Comparison of ENCODE assay signal across 9 mouse cellular contexts in genomic region chr19:40225102-40225760, GRCm38 (mm10). TPM values are rescaled to one million over a fixed set of nuclear protein-coding genes. Genes with fewer than 3 reads are reported as not detected.
DNase-seq lines count a peak whose midpoint lies in the region; ATAC-seq and TF ChIP-seq lines count a peak whose summit lies in the region.
"Had no signal": no experiment of that assay in that cellular context is flagged by ENCODE, and none has a peak within 500 bp of the region (broad histone marks: within the 10 kb centered on the region; RNA-seq: fewer than 3 reads in every experiment).

No protein-coding gene starts in this region.

- H3K9me3 ChIP-seq in forebrain, embryonic 13.5 days (replicated peaks): no peaks in the 10 kb centered on the region
- no peaks in the 10 kb centered on the region for H3K9me3 ChIP-seq in hindbrain, embryonic 14.5 days (ENCODE audit: control insufficient read depth, low read length)
- H3K9me3 ChIP-seq: megakaryocyte, embryonic 14.5 days had no signal

- H3K36me3 ChIP-seq in heart, adult 2 months (ENCODE audit: control insufficient read depth, insufficient read depth, low read length): peaks cover 2% of the 10 kb centered on the region
- no peaks in the 10 kb centered on the region; the same call in 1 of the 2 replicates for H3K36me3 ChIP-seq in forebrain, embryonic 13.5 days (ENCODE audit: poor library complexity, severe bottlenecking)
- no peaks in the 10 kb centered on the region for H3K36me3 ChIP-seq in hindbrain, embryonic 14.5 days (replicated peaks; ENCODE audit: control insufficient read depth, insufficient read depth)

- intact Hi-C loops in heart, adult 2 months (cut with DNase I): loop anchor here (1.0 kb wide), 1 partner anchor 1243 kb away; no protein-coding TSS in a partner anchor
- intact Hi-C loops in heart, postnatal 25 days (cut with DNase I): loop anchor here (1.0 kb wide), 1 partner anchor 1243 kb away; no protein-coding TSS in a partner anchor

- 73% methylated on average over 5 of the region's 5 CpGs for WGBS in heart, adult 2 months
- 70% methylated on average over 5 of the region's 5 CpGs for WGBS in forebrain, embryonic 13.5 days
- 79% methylated on average over 5 of the region's 5 CpGs for WGBS in hindbrain, embryonic 14.5 days

- no peak overlapping the region for H3K27ac ChIP-seq in heart, adult 2 months
- no peak overlapping the region for H3K27ac ChIP-seq in forebrain, embryonic 13.5 days
- H3K27ac ChIP-seq in hindbrain, embryonic 14.5 days: no peak overlapping the region

- no peaks in the 10 kb centered on the region for H3K27me3 ChIP-seq in heart, adult 2 months (ENCODE audit: control insufficient read depth, insufficient read depth, low read length)
- H3K27me3 ChIP-seq in forebrain, embryonic 13.5 days: no peaks in the 10 kb centered on the region
- H3K27me3 ChIP-seq in hindbrain, embryonic 14.5 days (ENCODE audit: control insufficient read depth, insufficient read depth, low read length): no peaks in the 10 kb centered on the region
- H3K27me3 ChIP-seq: megakaryocyte, embryonic 14.5 days had no signal

- H3K4me2 ChIP-seq in forebrain, embryonic 13.5 days: no peak overlapping the region
- no peak overlapping the region for H3K4me2 ChIP-seq in hindbrain, embryonic 14.5 days (replicated peaks)

- H3K9ac ChIP-seq in heart, adult 2 months (ENCODE audit: low read depth, low read length): no peak overlapping the region
- H3K9ac ChIP-seq in forebrain, embryonic 13.5 days: no peak overlapping the region
- H3K9ac ChIP-seq in hindbrain, embryonic 14.5 days: no peak overlapping the region

- peak; percentile 98 for TF ChIP-seq CTCF in heart, adult 2 months (IDR thresholded peaks at IDR 0.05)

- H3K4me3 ChIP-seq in heart, adult 2 months: no peak overlapping the region
- no peak overlapping the region for H3K4me3 ChIP-seq in forebrain, embryonic 13.5 days
- no peak overlapping the region for H3K4me3 ChIP-seq in hindbrain, embryonic 14.5 days (replicated peaks; ENCODE audit: low read length)
- H3K4me3 ChIP-seq: megakaryocyte, embryonic 14.5 days had no signal

- TF ChIP-seq POLR2A in heart, adult 2 months (IDR thresholded peaks at IDR 0.05; ENCODE audit: insufficient read depth, low read depth, low read length): no peak

- TF ChIP-seq EP300 in heart, adult 2 months (IDR thresholded peaks at IDR 0.05; ENCODE audit: insufficient read depth, low read depth, low read length): peak; percentile 48; the same call in 1 of the 2 replicates

- H3K4me1 ChIP-seq in heart, adult 2 months (ENCODE audit: control insufficient read depth, insufficient read depth, low read length): no peaks in the 10 kb centered on the region; the same call in 1 of the 2 replicates
- H3K4me1 ChIP-seq in forebrain, embryonic 13.5 days: no peaks in the 10 kb centered on the region
- no peaks in the 10 kb centered on the region for H3K4me1 ChIP-seq in hindbrain, embryonic 14.5 days (replicated peaks; ENCODE audit: control insufficient read depth, insufficient read depth, low read length)

- H3K79me2 ChIP-seq in heart, adult 2 months (replicated peaks; ENCODE audit: control insufficient read depth, insufficient read depth, low read length): no peaks in the 10 kb centered on the region

- DNase-seq in heart, adult 2 months: peak; percentile 56 to 84
- DNase-seq in heart, postnatal 25 days (ENCODE audit: low spot score): no peak
- DNase-seq in c-Kit-positive CD71-positive TER-119-positive erythroid progenitor cells, embryonic 14.5 days (ENCODE audit: low spot score): peak; percentile 29
- peak; percentile 88 for DNase-seq in hindbrain, embryonic 14.5 days (ENCODE audit: low spot score)
- DNase-seq in layer of hippocampus, postnatal 25 days (ENCODE audit: extremely low spot score in 1 of 2, low spot score in 1 of 2): peak; percentile 73 to 95
- peak; percentile 73 to 88 for DNase-seq in right cerebral cortex, postnatal 10 days (ENCODE audit: low spot score in 2 of 2)

- ATAC-seq in forebrain, embryonic 13.5 days: peak; percentile 83
- ATAC-seq in hindbrain, embryonic 14.5 days (ENCODE audit: low FRiP score): peak; percentile 78
- peak; percentile 73 for ATAC-seq in megakaryocyte, adult 5-6 weeks (ENCODE audit: poor library complexity, severe bottlenecking)

RNA-seq across cellular contexts. Expression of gene Cyp2c70, which starts 38.1 kb away (rescaled TPM):
- under 1 TPM; 0.13 to 0.30 TPM for total RNA-seq in heart, adult 2 months (2021)
- polyA plus RNA-seq in heart, adult 2 months (2012; rRNA removed): 0.18 TPM in 1 of 2 replicates, not detected in the other
- under 1 TPM; 0.13 to 0.25 TPM for total RNA-seq in heart, postnatal 25 days (2021)
- not detected in 2 replicates for polyA plus RNA-seq in forebrain, embryonic 13.5 days (2015; fragmentation: Nextera tagmentation; extraction: Ambion mirVana)
- not detected in 2 replicates for polyA plus RNA-seq in hindbrain, embryonic 14.5 days (2014; fragmentation: Nextera tagmentation; extraction: Ambion mirVana)
- 1 to 10 TPM; 2.1 to 2.3 TPM for total RNA-seq in layer of hippocampus, postnatal 25 days (2021)
- total RNA-seq in megakaryocyte, adult 5-6 weeks (2015): not detected in 2 replicates
- total RNA-seq in megakaryocyte, adult 5-6 weeks (2017): not detected in 2 replicates

RNA-seq across cellular contexts. Expression of gene Pdlim1, which starts 46.4 kb away (rescaled TPM):
- total RNA-seq in heart, adult 2 months (2021): 100 to 1,000 TPM; 137 to 139 TPM
- polyA plus RNA-seq in heart, adult 2 months (2012; rRNA removed): 116 and 125 TPM in 2 replicates
- total RNA-seq in heart, postnatal 25 days (2021): 100 to 1,000 TPM; 152 to 164 TPM
- 38.5 and 39.4 TPM in 2 replicates for polyA plus RNA-seq in forebrain, embryonic 13.5 days (2015; fragmentation: Nextera tagmentation; extraction: Ambion mirVana)
- 9.0 and 9.4 TPM in 2 replicates for polyA plus RNA-seq in hindbrain, embryonic 14.5 days (2014; fragmentation: Nextera tagmentation; extraction: Ambion mirVana)
- 10 to 100 TPM; 13.1 to 14.3 TPM for total RNA-seq in layer of hippocampus, postnatal 25 days (2021)
- total RNA-seq in megakaryocyte, adult 5-6 weeks (2015): 163 and 177 TPM in 2 replicates
- 87.9 and 88.3 TPM in 2 replicates for total RNA-seq in megakaryocyte, adult 5-6 weeks (2017)

Comparison
In these comparisons a context has a peak if more than half of its experiments do, and no peak if none do; other contexts are left out.
1. RNA of gene Pdlim1, which starts 46.4 kb away (total RNA-seq): 87.9 to 177 TPM in megakaryocyte, adult 5-6 weeks, 152 to 164 TPM in heart, postnatal 25 days and 137 to 139 TPM in heart, adult 2 months; 13.1 to 14.3 TPM in layer of hippocampus, postnatal 25 days; every median in the first group is over 4 times any median in the second.
2. Peak in every context shown above with its lines, with median percentiles within 50 percentile points of each other: ATAC-seq.